Mouse (Mus musculus) brain, embryonic 18.5 days (tissue): ENCODE measurements around the gene Glul.

Experiments
- DNase-seq: peaks from one replicate; pipeline ENCODE4 v3.0.0-alpha.2; 2012; ENCODE audit warnings: low read depth, low spot score

Gene Glul

DNA sequence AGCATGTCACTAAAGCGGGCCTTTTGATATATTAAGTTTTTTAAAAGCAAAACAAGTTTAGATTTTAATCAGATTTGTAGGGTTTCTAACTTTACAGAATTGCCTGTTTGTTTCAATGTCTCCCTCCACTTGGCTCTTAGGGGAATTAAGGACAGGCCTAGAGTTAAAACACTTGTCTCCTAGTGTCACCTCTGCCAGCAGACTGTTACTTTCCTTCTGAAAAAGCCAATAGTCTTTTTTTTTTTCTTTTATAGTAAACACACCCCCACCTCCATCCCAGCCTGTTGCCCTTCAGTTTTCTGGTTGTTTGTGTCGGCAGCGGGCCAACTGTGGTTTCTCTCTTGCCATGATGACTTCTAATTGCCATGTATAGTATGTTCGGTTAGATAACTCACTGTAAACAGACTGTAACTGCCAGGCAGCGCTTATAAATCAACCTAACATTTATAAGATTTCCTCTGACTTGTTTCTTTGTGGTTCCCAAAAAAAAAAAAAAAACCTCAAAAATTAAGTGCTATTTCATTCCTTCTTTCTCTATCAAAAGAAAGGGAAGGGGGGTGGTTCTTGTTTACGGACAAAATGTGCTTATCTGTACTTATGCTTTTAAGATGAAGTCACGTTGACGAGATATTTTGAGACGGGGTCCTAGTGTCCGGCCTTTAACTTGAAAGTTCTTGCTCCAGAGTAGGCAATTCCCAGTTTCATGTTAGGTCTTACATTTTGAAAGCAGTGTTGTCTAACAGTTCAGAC, 9.6 kb downstream of the Glul start:
- no peak for DNase-seq

DNA sequence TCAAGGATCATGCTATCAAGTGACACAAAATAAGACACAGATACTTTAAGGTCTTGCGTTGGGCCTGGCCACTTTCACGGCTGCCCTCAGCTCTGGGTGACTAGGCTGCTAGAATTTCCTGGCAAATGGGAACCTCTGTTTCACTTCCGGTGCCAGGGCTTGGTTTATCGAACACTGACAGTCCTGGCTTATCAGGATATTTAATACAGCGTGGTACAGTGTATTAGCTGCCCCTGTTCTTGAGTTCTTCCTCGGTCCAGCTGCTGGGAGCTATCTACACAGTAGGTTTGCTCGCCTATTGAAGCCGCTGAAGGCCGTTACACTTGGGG, 10.2 kb downstream of the Glul start:
- DNase-seq, result no peak

DNA sequence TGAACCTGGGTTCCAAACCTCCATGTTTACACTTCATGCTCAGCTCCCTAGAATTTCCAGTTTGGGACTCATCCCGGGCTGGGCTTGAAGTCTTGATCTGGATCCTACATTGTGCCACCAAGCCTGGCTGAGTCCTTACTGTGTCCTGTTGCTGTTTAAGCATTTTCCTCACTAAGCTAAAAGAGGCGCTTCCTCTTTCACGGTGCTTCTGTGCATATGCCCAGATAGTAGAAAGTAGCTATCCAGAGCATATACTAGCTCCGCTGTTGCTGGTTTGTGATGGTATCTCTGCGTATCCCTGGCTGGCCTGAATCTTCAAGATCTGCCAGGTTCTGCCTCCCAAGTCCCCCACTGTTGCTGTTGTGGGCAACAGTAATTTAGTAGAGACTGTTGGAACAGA, 10.7 kb downstream of the Glul start:
- no peak for DNase-seq

DNA sequence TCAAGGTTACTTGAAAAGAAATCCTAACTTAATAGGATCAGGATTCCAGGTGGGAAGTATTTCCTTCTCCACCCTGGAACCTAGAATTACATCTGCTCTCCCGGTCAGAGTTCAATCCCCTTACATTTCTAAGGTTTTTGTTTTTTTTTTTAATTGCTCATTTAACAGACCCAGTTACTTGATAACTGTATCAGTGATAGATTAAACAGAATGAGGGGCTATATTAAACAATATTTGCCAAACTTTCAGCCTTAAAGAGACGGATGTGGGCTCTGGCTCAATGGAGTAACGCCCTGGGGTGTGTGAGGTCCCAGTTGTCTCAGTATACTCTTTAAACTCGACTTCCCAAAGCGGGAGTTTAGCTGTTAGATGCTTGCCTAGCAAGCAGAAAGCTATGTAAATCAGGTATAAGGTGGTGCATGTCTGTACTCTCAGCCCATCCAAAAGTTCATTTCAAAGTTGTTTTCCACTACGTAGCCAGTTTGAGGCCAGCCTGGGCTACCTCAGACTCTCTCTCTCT, 11.6 kb downstream of the Glul start:
- DNase-seq, result no peak

DNA sequence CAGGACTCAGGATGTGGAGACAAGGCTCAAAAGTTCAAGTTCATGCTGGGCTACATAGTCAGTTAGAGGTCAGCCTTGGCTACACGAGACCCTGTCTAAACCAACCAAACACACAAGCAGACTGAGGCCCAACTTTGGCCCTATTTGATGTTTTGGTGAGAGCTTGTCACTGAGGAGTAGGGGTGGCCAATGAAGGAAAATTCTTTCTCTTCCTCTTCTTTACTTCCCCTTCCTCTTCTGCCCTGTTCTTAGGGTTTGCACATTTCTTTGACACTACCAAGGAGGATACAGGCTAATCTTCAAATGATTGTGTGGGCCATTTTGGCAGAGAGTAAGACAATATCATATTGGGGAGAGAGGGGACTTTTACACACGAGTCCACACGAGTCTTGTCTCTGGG, 14.1 kb downstream of the Glul start:
- DNase-seq, result no peak

DNA sequence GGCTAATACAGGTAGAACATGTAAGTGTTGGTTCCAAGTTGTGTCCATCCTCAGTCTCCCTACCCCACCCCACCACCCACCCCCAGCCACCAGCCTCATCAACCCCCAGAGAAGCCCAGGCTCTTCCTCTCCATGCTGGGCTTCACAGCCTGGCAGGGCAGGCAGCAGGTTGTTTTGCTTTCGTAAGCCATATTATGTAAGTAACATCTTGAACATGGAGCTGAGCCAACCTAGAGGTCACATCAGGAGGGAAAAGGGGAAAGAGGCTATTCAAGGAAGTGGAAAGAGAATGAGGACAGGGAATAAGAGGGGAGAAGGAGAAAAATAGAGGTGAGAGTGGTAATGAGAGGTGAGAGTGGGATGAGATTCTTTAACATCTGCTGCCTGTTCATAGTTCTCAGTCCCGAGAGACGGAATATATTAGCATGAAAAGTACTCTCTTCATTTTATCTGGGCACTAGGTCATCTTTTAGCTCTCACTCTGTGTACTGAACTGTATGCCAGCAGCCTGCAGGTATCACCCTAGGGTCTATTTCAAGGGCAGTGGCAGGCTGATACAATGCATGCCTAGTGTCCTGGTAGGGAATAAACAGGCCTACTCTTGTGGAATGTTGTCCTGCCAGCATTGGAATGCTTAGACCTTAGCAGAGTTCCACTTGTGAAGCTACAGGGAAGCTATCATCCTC, 18.9 kb downstream of the Glul start:
- DNase-seq, result no peak

DNA sequence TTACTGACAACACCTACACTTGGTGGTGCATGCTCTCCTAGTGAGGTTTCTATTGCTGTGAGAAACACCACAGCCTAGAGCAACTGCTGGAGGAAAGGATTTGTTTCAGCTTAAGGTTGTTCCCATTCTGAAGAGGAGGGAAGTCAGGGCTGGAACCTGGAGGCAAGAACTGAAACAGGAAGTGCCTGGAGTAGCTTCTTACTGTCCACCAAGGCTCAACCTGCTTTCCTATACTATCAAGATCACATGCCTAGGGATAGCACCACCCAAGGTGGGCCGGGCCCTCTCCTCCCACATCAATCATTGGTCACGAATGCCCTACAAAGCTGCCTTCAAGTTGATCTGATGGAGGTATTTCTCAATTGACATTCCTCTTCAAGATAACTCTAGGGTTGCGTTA, 21.9 kb downstream of the Glul start:
- DNase-seq, result no peak

DNA sequence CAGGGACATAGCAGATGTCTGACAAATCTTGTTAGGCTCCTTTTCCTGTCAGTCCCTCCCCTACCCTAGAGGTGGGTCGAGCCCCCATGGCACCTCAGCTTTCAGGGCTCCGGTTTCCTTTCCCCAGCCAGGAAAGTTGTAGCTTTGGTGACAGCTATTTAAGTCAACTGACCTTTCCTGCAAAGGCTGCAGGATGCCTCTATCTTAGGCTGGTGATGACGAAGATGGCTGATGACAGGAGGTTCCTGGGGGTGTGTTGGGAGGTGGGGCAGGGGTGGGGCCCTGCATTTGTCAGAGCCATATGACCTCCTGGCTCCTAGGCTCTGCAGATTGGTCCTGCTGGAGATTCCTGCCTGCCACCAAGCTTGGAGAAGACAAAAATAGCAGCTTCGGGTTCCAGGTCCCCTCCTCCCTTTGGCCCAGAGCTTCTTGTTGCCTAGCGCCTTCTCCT, 22.9 kb downstream of the Glul start:
- DNase-seq, result no peak

DNA sequence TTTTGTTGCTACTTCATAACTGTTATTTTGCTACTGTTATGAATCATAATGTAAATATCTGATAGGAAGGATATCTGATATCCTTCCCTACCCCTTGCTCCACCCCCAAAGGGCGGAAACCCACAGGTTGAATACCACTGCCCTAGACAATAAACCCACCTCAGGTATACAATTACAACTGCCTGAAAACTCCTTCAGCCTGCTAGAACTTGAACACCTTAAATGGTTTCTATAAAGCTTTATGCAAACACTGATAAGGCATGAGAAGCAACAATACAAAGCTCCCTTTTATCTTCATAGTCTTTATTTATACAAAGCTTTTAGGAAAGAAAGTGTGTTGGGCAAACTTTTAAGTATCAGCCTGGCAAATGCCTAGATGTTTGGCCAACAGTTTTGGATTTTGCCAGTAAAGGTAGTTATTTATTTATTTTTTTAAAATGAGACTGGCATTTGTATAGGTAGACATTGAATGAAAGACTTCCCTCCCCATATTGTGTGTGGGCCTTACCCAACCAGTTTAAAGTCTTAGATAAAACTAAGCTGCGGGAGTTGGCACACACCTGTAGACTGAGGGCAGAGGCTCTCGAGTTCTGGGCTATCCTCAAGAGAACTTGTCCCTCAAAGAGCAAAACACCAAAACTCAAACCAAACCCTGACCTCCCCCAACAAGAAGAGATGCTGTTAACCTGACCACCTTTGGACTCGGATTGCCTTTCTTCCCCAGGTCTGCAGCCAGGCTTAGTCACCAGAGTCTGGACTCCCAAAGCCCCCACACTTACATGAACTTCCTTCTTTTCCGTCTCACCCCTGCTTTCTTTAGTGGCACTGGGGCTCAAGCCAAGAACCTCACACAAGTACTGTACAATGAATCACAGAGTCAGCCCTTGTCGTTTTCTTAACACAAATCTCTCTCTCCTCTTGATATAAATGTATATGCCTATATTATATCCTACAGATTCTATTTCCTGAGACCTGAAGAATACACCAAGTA, 24.9 kb downstream of the Glul start:
- DNase-seq, result no peak

DNA sequence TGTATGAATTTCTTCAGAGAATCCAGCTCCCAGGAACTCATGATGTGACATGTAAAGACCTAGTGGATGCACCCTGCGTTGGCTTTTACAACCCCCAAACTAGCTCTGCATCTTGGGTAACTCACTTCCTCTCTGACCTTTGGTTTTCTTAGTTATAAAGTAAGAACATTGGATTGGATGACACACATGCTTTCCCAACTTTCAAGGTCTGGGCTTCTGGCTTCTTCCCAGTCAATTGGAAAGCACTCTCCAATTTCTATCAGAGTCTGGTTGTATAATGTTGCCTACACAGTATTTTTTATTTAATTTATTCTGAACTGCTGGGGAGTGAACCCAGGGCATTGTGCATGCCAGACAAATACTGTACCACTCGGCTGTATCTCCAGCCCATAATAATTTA, 30.7 kb downstream of the Glul start:
- no peak for DNase-seq

DNA sequence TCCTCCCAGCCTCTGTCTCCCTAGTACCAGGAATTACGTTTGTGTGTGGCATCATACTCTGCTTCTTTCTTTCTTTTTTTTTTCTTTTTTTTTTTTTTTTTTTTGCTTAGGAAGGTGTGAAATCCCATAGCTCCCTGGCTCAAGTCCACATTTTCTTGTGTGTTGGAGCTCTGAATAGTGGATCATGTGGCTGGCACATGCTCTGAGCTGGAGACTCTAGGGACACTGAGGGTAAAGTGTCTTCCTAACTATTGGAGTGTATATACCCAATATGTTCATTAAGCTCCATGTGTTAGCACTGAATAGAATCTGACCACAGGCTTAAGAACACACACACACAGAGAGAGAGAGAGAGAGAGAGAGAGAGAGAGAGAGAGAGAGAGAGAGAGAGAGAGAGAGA, 34.0 kb downstream of the Glul start:
- no peak for DNase-seq

DNA sequence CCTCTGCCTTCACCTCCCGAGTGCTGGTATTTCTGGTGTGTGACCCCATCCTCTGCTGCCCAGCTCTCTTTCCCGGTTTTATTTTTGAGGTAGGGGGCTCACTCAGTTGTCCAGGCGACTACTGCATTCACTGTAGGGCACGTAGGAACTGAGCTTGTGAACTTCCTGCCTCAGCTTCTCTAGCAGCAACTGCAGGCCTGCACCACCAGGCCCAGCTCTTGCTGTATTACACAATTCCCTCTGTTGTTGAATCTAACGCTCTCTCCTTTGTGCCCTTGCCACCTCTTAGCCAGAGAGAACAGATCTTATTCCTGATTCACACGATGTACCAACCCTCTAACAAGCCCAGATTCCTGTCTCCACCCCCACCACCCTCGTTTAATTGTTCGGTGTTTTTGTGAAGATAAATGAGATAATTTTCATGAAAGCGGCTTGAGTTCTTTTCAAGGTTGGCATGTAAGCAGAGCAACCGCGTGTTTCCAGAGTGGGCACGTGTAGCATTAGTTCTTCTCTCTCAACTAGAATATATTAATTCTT, 36.2 kb downstream of the Glul start:
- DNase-seq, result no peak

DNA sequence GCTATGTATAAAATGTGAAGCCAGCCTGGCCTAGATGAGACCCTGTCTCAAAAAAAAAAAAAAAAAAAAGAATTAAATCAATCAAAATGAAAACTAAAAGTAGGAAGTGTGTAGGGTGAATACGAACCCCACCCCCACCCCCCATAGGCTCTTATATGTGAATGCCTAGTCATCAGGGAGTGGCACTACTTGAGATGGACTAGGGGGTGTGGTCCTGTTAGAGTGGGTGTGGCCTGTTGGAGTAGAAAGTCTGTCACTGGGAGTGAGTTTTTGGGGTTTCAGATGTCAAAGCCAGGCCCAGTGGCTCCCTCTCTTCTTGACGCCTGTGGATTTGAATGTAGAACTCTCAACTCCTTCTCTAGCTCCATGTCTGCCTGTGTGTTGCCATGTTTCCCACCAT, 37.3 kb downstream of the Glul start:
- no peak for DNase-seq

DNA sequence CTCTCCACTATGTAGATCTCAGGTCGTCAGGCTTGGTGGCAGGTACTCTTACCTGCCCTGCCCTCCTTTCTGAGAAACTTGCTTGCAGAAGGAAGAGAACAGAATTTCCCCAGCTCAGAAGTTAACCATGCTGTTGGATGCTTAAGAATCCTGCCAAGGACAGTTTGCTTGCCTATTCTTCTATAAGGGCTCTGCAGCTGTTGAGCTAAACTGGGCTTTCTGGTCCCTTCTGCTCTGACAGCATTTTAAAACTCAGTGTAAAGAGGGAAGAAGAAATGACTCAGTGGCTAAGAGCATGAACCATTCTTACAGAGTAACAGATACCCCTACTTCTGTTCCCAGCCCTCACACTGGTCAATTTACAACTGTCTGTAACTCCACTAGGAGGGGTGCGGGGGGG, 41.2 kb downstream of the Glul start:
- no peak for DNase-seq

DNA sequence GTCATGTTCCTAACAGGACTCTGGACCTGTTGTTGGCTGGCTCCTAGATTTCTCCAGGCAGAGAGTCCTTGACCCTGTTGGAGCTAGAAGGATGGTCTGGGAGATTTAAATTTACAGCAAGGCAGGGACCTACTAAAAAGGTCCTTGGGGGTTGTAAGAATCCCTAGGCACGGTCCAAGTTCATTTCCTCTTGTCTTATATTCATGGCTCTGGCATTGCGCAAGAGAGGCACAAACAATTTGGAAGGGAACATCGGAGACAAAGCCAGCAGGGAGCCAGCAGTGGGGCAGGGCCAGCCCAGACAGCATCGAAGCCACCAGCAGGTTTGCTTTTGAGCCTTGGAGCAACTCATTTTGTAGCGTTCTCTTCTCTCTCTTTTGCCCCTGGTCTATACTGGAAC, 45.4 kb downstream of the Glul start:
- no peak for DNase-seq

DNA sequence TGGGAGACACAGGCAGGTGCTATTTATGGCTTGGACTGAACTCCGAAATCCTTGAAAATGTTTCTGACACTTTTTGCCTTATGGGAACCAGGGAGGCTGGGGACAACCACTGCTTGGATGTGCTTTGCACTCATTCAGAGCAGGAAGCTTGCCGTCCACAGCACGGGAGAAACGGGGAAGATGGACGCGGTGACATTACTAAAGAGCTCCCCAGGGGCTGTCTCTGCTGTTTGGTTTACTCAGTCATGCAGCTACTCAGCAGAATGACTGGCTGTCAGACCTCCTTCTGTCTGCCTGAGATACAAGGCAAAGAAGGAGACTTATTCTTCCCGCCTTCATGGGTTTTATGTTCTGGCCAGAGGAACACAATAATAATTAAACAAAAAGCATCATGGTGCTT, 47.2 kb downstream of the Glul start:
- no peak for DNase-seq

DNA sequence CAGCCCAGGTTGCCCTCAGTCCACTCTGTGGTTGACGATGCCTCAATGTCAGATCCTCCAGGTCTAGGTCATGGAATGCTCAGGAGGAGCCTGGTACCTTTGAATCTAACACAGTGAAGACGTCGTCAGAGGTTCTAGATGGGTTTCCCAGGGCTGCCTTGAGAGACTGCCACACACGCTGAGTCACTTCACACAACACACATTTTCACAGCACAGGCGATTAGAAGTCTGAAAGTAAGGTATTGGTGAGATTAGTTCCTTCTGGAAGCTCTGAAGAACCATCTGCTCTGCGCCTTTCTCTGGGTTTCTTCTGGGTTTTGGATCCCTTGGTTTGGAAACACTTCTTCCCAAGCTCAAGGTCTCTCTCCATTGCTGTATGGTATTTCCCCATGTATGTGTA, 48.1 kb downstream of the Glul start:
- no peak for DNase-seq

DNA sequence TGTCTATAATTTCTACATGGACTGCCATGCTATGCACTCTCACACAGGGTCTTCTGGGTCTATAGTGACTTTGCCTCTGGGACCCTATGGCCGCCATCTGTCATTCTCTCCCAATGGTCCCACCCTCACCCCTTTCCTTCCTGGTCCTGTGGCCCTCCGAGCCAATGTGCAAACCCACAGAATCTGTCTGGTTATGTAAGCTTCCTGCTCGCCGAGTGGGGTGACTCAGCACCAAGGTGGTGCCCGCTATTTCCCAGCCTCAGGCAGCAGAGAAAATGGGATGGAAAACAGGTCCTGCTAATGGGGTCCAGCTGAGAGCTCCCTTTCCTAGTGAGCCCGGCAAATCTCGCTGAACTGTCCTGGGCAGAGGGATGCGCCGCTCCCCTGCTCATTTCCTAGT, 53.5 kb downstream of the Glul start:
- DNase-seq, result no peak

DNA sequence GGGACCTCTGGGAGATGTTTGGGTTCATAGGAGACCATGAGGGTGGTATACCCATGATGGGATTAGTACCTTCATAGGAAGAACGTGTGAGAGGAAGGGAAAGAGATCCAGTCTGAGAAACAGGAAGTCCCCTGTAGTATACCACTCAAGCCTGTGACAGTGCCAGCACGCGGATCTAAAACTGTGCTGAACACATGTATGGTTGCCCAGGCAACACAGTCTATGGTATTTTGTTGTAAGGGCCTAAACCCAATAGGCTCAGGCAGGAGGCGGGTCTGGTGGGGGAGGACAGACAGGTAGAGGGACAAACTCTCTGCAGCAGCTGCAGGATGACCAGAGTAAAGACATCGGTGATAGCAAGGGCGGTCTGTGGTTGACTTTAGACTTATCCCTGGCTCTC, 54.1 kb downstream of the Glul start:
- DNase-seq, result no peak

DNA sequence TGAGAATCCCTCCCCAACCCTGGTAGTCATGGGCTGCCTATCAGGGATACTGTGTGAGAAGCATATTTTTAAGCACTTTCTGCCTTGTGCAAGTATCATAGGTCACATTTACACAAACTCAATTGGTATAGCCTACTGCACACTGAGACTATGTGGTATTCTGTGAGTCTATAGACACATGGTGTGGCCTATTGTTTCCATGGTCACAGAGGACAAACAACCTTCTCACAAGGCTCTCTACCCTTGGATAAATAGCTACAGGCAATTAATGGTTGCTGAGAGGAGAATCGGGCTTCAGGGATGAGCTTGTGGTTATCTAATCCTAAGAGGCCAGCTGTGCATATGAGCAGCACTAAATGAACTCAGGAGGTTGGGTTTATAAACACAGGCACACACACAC, 58.1 kb downstream of the Glul start:
- no peak for DNase-seq
